ENCODE assay signal across 15 mouse cellular contexts in the genomic region with DNA sequence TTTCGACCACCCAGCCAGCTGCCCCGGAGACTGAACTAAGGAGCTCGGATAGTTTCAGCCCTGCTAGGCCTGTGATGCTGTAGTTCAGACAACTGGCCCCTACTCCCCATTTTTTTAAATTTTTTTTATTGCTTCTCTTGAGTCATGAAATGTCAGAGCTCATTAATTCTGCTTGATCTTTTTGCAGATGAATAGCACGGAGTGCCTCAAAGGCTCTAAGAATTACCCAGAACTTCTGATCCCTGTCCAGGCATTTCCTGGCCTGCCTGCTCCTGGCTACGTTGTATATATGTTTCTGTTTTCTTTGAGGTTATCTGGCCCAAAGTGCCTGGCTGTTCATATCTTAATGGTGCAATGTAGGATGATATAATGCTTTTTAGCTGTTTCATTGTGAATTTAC.
"Had no signal": no experiment of that assay in that cellular context is flagged by ENCODE, and none has a peak within 500 bp of the region (broad histone marks: within the 10 kb centered on the region; RNA-seq: fewer than 3 reads in every experiment).

No protein-coding gene starts in this region.

- H3K9ac ChIP-seq: limb, embryonic 12.5 days; liver, embryonic 14.5 days; neural tube, embryonic 13.5 days had no signal

- H3K27ac ChIP-seq: hindbrain, postnatal 0 days; limb, embryonic 12.5 days; liver, embryonic 14.5 days; midbrain, embryonic 10.5 days; neural tube, embryonic 13.5 days; stomach, postnatal 0 days had no signal

- H3K4me1 ChIP-seq: limb, embryonic 12.5 days; midbrain, embryonic 10.5 days; neural tube, embryonic 13.5 days had no signal

- H3K4me3 ChIP-seq: limb, embryonic 12.5 days; midbrain, embryonic 10.5 days; neural tube, embryonic 13.5 days had no signal

- H3K36me3 ChIP-seq: limb, embryonic 12.5 days; midbrain, embryonic 10.5 days; neural tube, embryonic 13.5 days had no signal

- H3K9me3 ChIP-seq: limb, embryonic 12.5 days; midbrain, embryonic 10.5 days; neural tube, embryonic 13.5 days had no signal

- ATAC-seq: hindbrain, postnatal 0 days had no signal

- H3K4me2 ChIP-seq: limb, embryonic 12.5 days; neural tube, embryonic 13.5 days had no signal

- H3K27me3 ChIP-seq: limb, embryonic 12.5 days; neural tube, embryonic 13.5 days had no signal

- DNase-seq: kidney, adult 2 months; layer of hippocampus, adult 9-11 months; liver; lung, adult 18-20 months; lung, postnatal 10 days; lung, postnatal 4 days; midbrain, embryonic 14.5 days; right cerebral cortex, adult 18-20 months; thymus, postnatal 4 days had no signal
